Mouse (Mus musculus): ENCODE measurements around the gene Trpv5. TPM values are rescaled to one million over a fixed set of nuclear protein-coding genes. Genes with fewer than 3 reads are reported as not detected.

The Trpv5 gene
- polyA plus RNA-seq, 1 experiment from 2014 or later = 0.23 TPM

- H3K27ac ChIP-seq (ENCODE audit: low read depth, low read length) = no peak overlapping the region
Measured at GRCm38 (mm10) chr6:41681656-41682055, 1.1 kb upstream of the Trpv5 start.

GRCm38 (mm10) chr6:41676530-41676929, 4.0 kb downstream of the Trpv5 start:
- Histone ChIP-seq H3K9ac (ENCODE audit: low read depth, low read length) (no peak overlapping the region), H3K9me3 (ENCODE audit: control insufficient read depth) (no peaks in the 10 kb centered on the region), H3K27ac (ENCODE audit: low read depth, low read length) (no peak overlapping the region), H3K36me3 (ENCODE audit: control insufficient read depth, insufficient read depth) (no peaks in the 10 kb centered on the region), H3K4me2 (replicated peaks; ENCODE audit: low read depth) (no peak overlapping the region), H3K27me3 (replicated peaks; ENCODE audit: control insufficient read depth, insufficient read depth, low read length) (no peaks in the 10 kb centered on the region), H3K4me1 (replicated peaks; ENCODE audit: control insufficient read depth, insufficient read depth, low read length) (no peaks in the 10 kb centered on the region), H3K4me3 (ENCODE audit: low read depth, low read length) (no peak overlapping the region)
- no peak for TF ChIP-seq CTCF (IDR thresholded peaks at IDR 0.05; ENCODE audit: low read depth)
- 85% methylated on average over 2 of the region's 2 CpGs for WGBS
- no peak for ATAC-seq

More at GRCm38 (mm10) chr6:41681656-41682055, 1.1 kb upstream of the Trpv5 start:
- no peaks in the 10 kb centered on the region for H3K9me3 ChIP-seq (ENCODE audit: control insufficient read depth)
- H3K9ac ChIP-seq (ENCODE audit: low read depth, low read length) = no peak overlapping the region
- H3K27me3 ChIP-seq (replicated peaks; ENCODE audit: control insufficient read depth, insufficient read depth, low read length) = no peaks in the 10 kb centered on the region
- H3K4me1 ChIP-seq (replicated peaks; ENCODE audit: control insufficient read depth, insufficient read depth, low read length) = no peaks in the 10 kb centered on the region; the same call in 1 of the 2 replicates
- 53% methylated on average over 5 of the region's 5 CpGs for WGBS
- no peak for TF ChIP-seq CTCF (IDR thresholded peaks at IDR 0.05; ENCODE audit: low read depth)
- H3K36me3 ChIP-seq (ENCODE audit: control insufficient read depth, insufficient read depth) = no peaks in the 10 kb centered on the region
- no peak overlapping the region for H3K4me2 ChIP-seq (replicated peaks; ENCODE audit: low read depth)
- no peak for ATAC-seq
- no peak overlapping the region for H3K4me3 ChIP-seq (ENCODE audit: low read depth, low read length)

GRCm38 (mm10) chr6:41662320-41662719, 18.2 kb downstream of the Trpv5 start:
- no peaks in the 10 kb centered on the region for H3K36me3 ChIP-seq (ENCODE audit: control insufficient read depth, insufficient read depth)
- 26% methylated on average over 2 of the region's 2 CpGs for whole genome bisulfite sequencing
- H3K9ac ChIP-seq (ENCODE audit: low read depth, low read length) = no peak overlapping the region
- H3K4me2 ChIP-seq (replicated peaks; ENCODE audit: low read depth) = no peak overlapping the region
- H3K27ac ChIP-seq (ENCODE audit: low read depth, low read length) = no peak overlapping the region
- H3K27me3 ChIP-seq (replicated peaks; ENCODE audit: control insufficient read depth, insufficient read depth, low read length) = no peaks in the 10 kb centered on the region
- H3K4me3 ChIP-seq (ENCODE audit: low read depth, low read length) = no peak overlapping the region
- peak; percentile 73 for TF ChIP-seq CTCF (IDR thresholded peaks at IDR 0.05; ENCODE audit: low read depth)
- ATAC-seq = peak; percentile 69
- H3K9me3 ChIP-seq (ENCODE audit: control insufficient read depth) = no peaks in the 10 kb centered on the region
- no peaks in the 10 kb centered on the region for H3K4me1 ChIP-seq (replicated peaks; ENCODE audit: control insufficient read depth, insufficient read depth, low read length)

GRCm38 (mm10) chr6:41658487-41658886, 22.1 kb downstream of the Trpv5 start:
- H3K4me1 ChIP-seq (replicated peaks; ENCODE audit: control insufficient read depth, insufficient read depth, low read length) = no peaks in the 10 kb centered on the region
- H3K27ac ChIP-seq (ENCODE audit: low read depth, low read length) = no peak overlapping the region
- no peak overlapping the region for H3K4me2 ChIP-seq (replicated peaks; ENCODE audit: low read depth)
- no peak for ATAC-seq
- WGBS = 55% methylated on average over 1 of the region's 1 CpGs
- H3K9ac ChIP-seq (ENCODE audit: low read depth, low read length) = no peak overlapping the region
- TF ChIP-seq CTCF (IDR thresholded peaks at IDR 0.05; ENCODE audit: low read depth) = no peak
- no peaks in the 10 kb centered on the region for H3K27me3 ChIP-seq (replicated peaks; ENCODE audit: control insufficient read depth, insufficient read depth, low read length)
- no peak overlapping the region for H3K4me3 ChIP-seq (ENCODE audit: low read depth, low read length)
- H3K36me3 ChIP-seq (ENCODE audit: control insufficient read depth, insufficient read depth) = no peaks in the 10 kb centered on the region
- no peaks in the 10 kb centered on the region for H3K9me3 ChIP-seq (ENCODE audit: control insufficient read depth)

- WGBS = 85% methylated on average over 8 of the region's 8 CpGs
- Histone ChIP-seq H3K27ac (ENCODE audit: low read depth, low read length) (no peak overlapping the region), H3K4me2 (replicated peaks; ENCODE audit: low read depth) (no peak overlapping the region), H3K36me3 (ENCODE audit: control insufficient read depth, insufficient read depth) (no peaks in the 10 kb centered on the region), H3K27me3 (replicated peaks; ENCODE audit: control insufficient read depth, insufficient read depth, low read length) (no peaks in the 10 kb centered on the region), H3K9ac (ENCODE audit: low read depth, low read length) (no peak overlapping the region), H3K4me3 (ENCODE audit: low read depth, low read length) (no peak overlapping the region), H3K9me3 (ENCODE audit: control insufficient read depth) (no peaks in the 10 kb centered on the region), H3K4me1 (replicated peaks; ENCODE audit: control insufficient read depth, insufficient read depth, low read length) (no peaks in the 10 kb centered on the region)
- TF ChIP-seq CTCF (IDR thresholded peaks at IDR 0.05; ENCODE audit: low read depth) = no peak
- ATAC-seq = no peak
Measured at GRCm38 (mm10) chr6:41654648-41655047, 25.9 kb downstream of the Trpv5 start.

- no peaks in the 10 kb centered on the region for H3K36me3 ChIP-seq (ENCODE audit: control insufficient read depth, insufficient read depth)
- H3K4me1 ChIP-seq (replicated peaks; ENCODE audit: control insufficient read depth, insufficient read depth, low read length) = no peaks in the 10 kb centered on the region
- H3K4me2 ChIP-seq (replicated peaks; ENCODE audit: low read depth) = no peak overlapping the region
- H3K27ac ChIP-seq (ENCODE audit: low read depth, low read length) = no peak overlapping the region
- ATAC-seq = no peak
- no peaks in the 10 kb centered on the region for H3K9me3 ChIP-seq (ENCODE audit: control insufficient read depth)
- WGBS = 92% methylated on average over 5 of the region's 5 CpGs
- no peak for TF ChIP-seq CTCF (IDR thresholded peaks at IDR 0.05; ENCODE audit: low read depth)
- H3K9ac ChIP-seq (ENCODE audit: low read depth, low read length) = no peak overlapping the region
- H3K4me3 ChIP-seq (ENCODE audit: low read depth, low read length) = no peak overlapping the region
- H3K27me3 ChIP-seq (replicated peaks; ENCODE audit: control insufficient read depth, insufficient read depth, low read length) = no peaks in the 10 kb centered on the region
Measured at GRCm38 (mm10) chr6:41653173-41653572, 27.4 kb downstream of the Trpv5 start.

GRCm38 (mm10) chr6:41646672-41647071, 33.9 kb downstream of the Trpv5 start:
- Histone ChIP-seq H3K9me3 (ENCODE audit: control insufficient read depth) (no peaks in the 10 kb centered on the region), H3K27ac (ENCODE audit: low read depth, low read length) (no peak overlapping the region), H3K4me3 (ENCODE audit: low read depth, low read length) (no peak overlapping the region), H3K4me2 (replicated peaks; ENCODE audit: low read depth) (no peak overlapping the region), H3K27me3 (replicated peaks; ENCODE audit: control insufficient read depth, insufficient read depth, low read length) (no peaks in the 10 kb centered on the region), H3K36me3 (ENCODE audit: control insufficient read depth, insufficient read depth) (no peaks in the 10 kb centered on the region), H3K4me1 (replicated peaks; ENCODE audit: control insufficient read depth, insufficient read depth, low read length) (no peaks in the 10 kb centered on the region), H3K9ac (ENCODE audit: low read depth, low read length) (no peak overlapping the region)
- no peak for TF ChIP-seq CTCF (IDR thresholded peaks at IDR 0.05; ENCODE audit: low read depth)
- ATAC-seq = no peak

Data from intestine, postnatal 0 days (tissue).